In the genomic region with DNA sequence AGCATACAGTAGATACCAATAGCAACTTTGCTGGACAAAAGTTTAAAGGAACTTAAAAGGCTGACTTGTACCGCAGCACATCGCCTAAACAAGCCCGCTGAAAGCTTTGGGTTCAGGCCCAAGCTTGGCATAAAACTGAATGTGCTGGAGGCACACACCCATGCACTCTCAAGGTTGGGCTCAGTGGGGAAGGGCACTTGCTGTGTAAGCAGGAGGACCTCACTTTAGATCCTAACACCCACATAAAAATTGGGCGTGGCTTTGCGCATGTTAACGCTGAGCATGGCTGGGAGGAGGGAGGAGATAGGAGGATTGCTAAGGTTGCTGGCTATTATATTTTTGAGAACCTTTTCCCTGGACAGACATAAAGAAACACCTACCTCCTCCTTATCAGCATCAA, we compare ENCODE assay signal across 10 mouse cellular contexts. TPM values are rescaled to one million over a fixed set of nuclear protein-coding genes. Genes with fewer than 3 reads are reported as not detected.
A peak's percentile ranks its signal among the peaks of the same experiment; 100 is the strongest.
DNase-seq lines count a peak whose midpoint lies in the region; ATAC-seq lines count a peak whose summit lies in the region.
"Had no signal": no experiment of that assay in that cellular context is flagged by ENCODE, and none has a peak within 500 bp of the region (broad histone marks: within the 10 kb centered on the region; RNA-seq: fewer than 3 reads in every experiment).

No protein-coding gene starts in this region.

- no peak for DNase-seq in kidney, adult 8-10 months
- peak; percentile 76 for DNase-seq in ES-CJ7 (ENCODE audit: low read depth, low spot score)
- no peak for DNase-seq in liver, embryonic 13.5 days
- no peak for DNase-seq in gastrocnemius, postnatal 25 days
- DNase-seq in left cerebral cortex, adult 9 months (ENCODE audit: low spot score in 2 of 2), result no peak
- DNase-seq in spleen, postnatal 4 days (ENCODE audit: low spot score in 2 of 2), result no peak
- DNase-seq: adrenal gland, postnatal 36 days; cerebellum, postnatal 10 days had no signal

- no peaks in the 10 kb centered on the region for H3K4me1 ChIP-seq in kidney, embryonic 14.5 days (ENCODE audit: control insufficient read depth, insufficient read depth, low read length)
- peaks cover 10% of the 10 kb centered on the region for H3K4me1 ChIP-seq in embryonic facial prominence, embryonic 13.5 days
- H3K4me1 ChIP-seq in liver, embryonic 13.5 days (replicated peaks), result peaks cover 49% of the 10 kb centered on the region

- H3K36me3 ChIP-seq in kidney, embryonic 14.5 days (ENCODE audit: control insufficient read depth, insufficient read depth, low read length), result peaks cover 1% of the 10 kb centered on the region; the same call in 1 of the 2 replicates
- H3K36me3 ChIP-seq in embryonic facial prominence, embryonic 13.5 days, result peaks cover 6% of the 10 kb centered on the region
- H3K36me3 ChIP-seq in liver, embryonic 13.5 days, result peaks cover 12% of the 10 kb centered on the region

- no peak overlapping the region for H3K4me3 ChIP-seq in kidney, embryonic 14.5 days (ENCODE audit: low read length)
- no peak overlapping the region for H3K4me3 ChIP-seq in embryonic facial prominence, embryonic 13.5 days
- H3K4me3 ChIP-seq in liver, embryonic 13.5 days (replicated peaks), result no peak overlapping the region

- WGBS in kidney, embryonic 14.5 days, result 47% methylated on average over 6 of the region's 6 CpGs
- 48% methylated on average over 6 of the region's 6 CpGs for WGBS in embryonic facial prominence, embryonic 13.5 days
- WGBS in liver, embryonic 13.5 days (ENCODE audit: insufficient replicate concordance), result 35% methylated on average over 6 of the region's 6 CpGs

- no peaks in the 10 kb centered on the region for H3K27me3 ChIP-seq in kidney, embryonic 14.5 days (ENCODE audit: control insufficient read depth, insufficient read depth, low read length)
- no peaks in the 10 kb centered on the region for H3K27me3 ChIP-seq in embryonic facial prominence, embryonic 13.5 days
- no peaks in the 10 kb centered on the region for H3K27me3 ChIP-seq in liver, embryonic 13.5 days

- no peak overlapping the region for H3K4me2 ChIP-seq in kidney, embryonic 14.5 days (replicated peaks; ENCODE audit: low read depth, low read length)
- no peak overlapping the region for H3K4me2 ChIP-seq in embryonic facial prominence, embryonic 13.5 days
- no peak overlapping the region for H3K4me2 ChIP-seq in liver, embryonic 13.5 days

- no peak overlapping the region for H3K9ac ChIP-seq in kidney, embryonic 14.5 days (ENCODE audit: low read depth, low read length)
- no peak overlapping the region; the same call in 1 of the 2 replicates for H3K9ac ChIP-seq in embryonic facial prominence, embryonic 13.5 days
- peak overlapping the region; percentile 34; the same call in 1 of the 2 replicates for H3K9ac ChIP-seq in liver, embryonic 13.5 days

- ATAC-seq in kidney, embryonic 14.5 days (ENCODE audit: low FRiP score, low TSS enrichment), result no peak
- ATAC-seq in embryonic facial prominence, embryonic 13.5 days (ENCODE audit: insufficient number of reproducible peaks, insufficient read depth, low FRiP score, low TSS enrichment, low read depth), result no peak
- peak; percentile 66 for ATAC-seq in liver, embryonic 13.5 days (ENCODE audit: low read depth)

- H3K27ac ChIP-seq in kidney, embryonic 14.5 days (ENCODE audit: low read depth, low read length), result 0 out of 2 replicates have a peak overlapping the region, but pooled peaks have one; percentile 17
- H3K27ac ChIP-seq in embryonic facial prominence, embryonic 13.5 days, result peak overlapping the region; percentile 60
- peak overlapping the region; percentile 66 for H3K27ac ChIP-seq in liver, embryonic 13.5 days

- H3K9me3 ChIP-seq in kidney, embryonic 14.5 days (ENCODE audit: control insufficient read depth, low read length), result no peaks in the 10 kb centered on the region
- H3K9me3 ChIP-seq in embryonic facial prominence, embryonic 13.5 days, result no peaks in the 10 kb centered on the region
- no peaks in the 10 kb centered on the region for H3K9me3 ChIP-seq in liver, embryonic 13.5 days (replicated peaks)

RNA-seq across cellular contexts. Expression of gene Atpif1, which starts 8.7 kb away (rescaled TPM):
- polyA plus RNA-seq in kidney, embryonic 14.5 days (2014; fragmentation: Nextera tagmentation; extraction: Ambion mirVana), result 1,253 and 1,671 TPM in 2 replicates
- 1,173 and 1,316 TPM in 2 replicates for polyA plus RNA-seq in embryonic facial prominence, embryonic 13.5 days (2015; fragmentation: Nextera tagmentation; extraction: Ambion mirVana)
- 1,559 and 1,572 TPM in 2 replicates for polyA plus RNA-seq in liver, embryonic 13.5 days (2015; fragmentation: Nextera tagmentation; extraction: Ambion mirVana)
- 10 to 100 TPM; 46.3 to 58.5 TPM for total RNA-seq in gastrocnemius, postnatal 25 days (2021)

RNA-seq across cellular contexts. Expression of gene Dnajc8, which starts 10.5 kb away (rescaled TPM):
- polyA plus RNA-seq in kidney, embryonic 14.5 days (2014; fragmentation: Nextera tagmentation; extraction: Ambion mirVana), result 176 and 238 TPM in 2 replicates
- 173 and 177 TPM in 2 replicates for polyA plus RNA-seq in embryonic facial prominence, embryonic 13.5 days (2015; fragmentation: Nextera tagmentation; extraction: Ambion mirVana)
- polyA plus RNA-seq in liver, embryonic 13.5 days (2015; fragmentation: Nextera tagmentation; extraction: Ambion mirVana), result 125 and 148 TPM in 2 replicates
- 10 to 100 TPM; 43.5 to 44.5 TPM for total RNA-seq in gastrocnemius, postnatal 25 days (2021)

RNA-seq across cellular contexts. Expression of gene Sesn2, which starts 14.5 kb away (rescaled TPM):
- 12.4 and 15.4 TPM in 2 replicates for polyA plus RNA-seq in kidney, embryonic 14.5 days (2014; fragmentation: Nextera tagmentation; extraction: Ambion mirVana)
- 8.7 and 9.0 TPM in 2 replicates for polyA plus RNA-seq in embryonic facial prominence, embryonic 13.5 days (2015; fragmentation: Nextera tagmentation; extraction: Ambion mirVana)
- 7.0 TPM in 2 replicates for polyA plus RNA-seq in liver, embryonic 13.5 days (2015; fragmentation: Nextera tagmentation; extraction: Ambion mirVana)
- total RNA-seq in gastrocnemius, postnatal 25 days (2021), result 1 to 10 TPM; 1.9 to 2.3 TPM

RNA-seq across cellular contexts. Expression of gene Ptafr, which starts 39.1 kb away (rescaled TPM):
- polyA plus RNA-seq in kidney, embryonic 14.5 days (2014; fragmentation: Nextera tagmentation; extraction: Ambion mirVana), result 0.23 and 0.47 TPM in 2 replicates
- 0.56 and 0.74 TPM in 2 replicates for polyA plus RNA-seq in embryonic facial prominence, embryonic 13.5 days (2015; fragmentation: Nextera tagmentation; extraction: Ambion mirVana)
- polyA plus RNA-seq in liver, embryonic 13.5 days (2015; fragmentation: Nextera tagmentation; extraction: Ambion mirVana), result 0.67 and 0.68 TPM in 2 replicates
- total RNA-seq in gastrocnemius, postnatal 25 days (2021), result 1 to 10 TPM; 1.0 to 1.1 TPM
